Mouse (Mus musculus) midbrain, embryonic 10.5 days (tissue): ENCODE data around the gene Itgb3bp. TPM values are rescaled to one million over a fixed set of nuclear protein-coding genes. Genes with fewer than 3 reads are reported as not detected.

Experiments used
- DNase-seq: peaks from one replicate; pipeline ENCODE4 v3.0.0-alpha.2; 2017; ENCODE audit warnings: low spot score
- H3K27ac ChIP-seq: fragments of 300-500 bp; sonication (generic); replicated peaks from 2 replicates; pipeline ENCODE4 v1.5.1; 2016; ENCODE audit warnings: mild to moderate bottlenecking
- H3K27me3 ChIP-seq: fragments of 300-500 bp; sonication (generic); 2 replicates; pipeline ENCODE4 v1.6.1; 2016; ENCODE audit warnings: low read depth, mild to moderate bottlenecking; ENCODE audit not compliant: poor library complexity, severe bottlenecking
- H3K36me3 ChIP-seq: fragments of 300-500 bp; sonication (generic); 2 replicates; pipeline ENCODE4 v1.6.1; 2016; ENCODE audit warnings: mild to moderate bottlenecking, moderate library complexity
- H3K4me1 ChIP-seq: fragments of 300-500 bp; sonication (generic); 2 replicates; pipeline ENCODE4 v1.6.1; 2016
- H3K4me3 ChIP-seq: fragments of 300-500 bp; sonication (generic); 2 replicates; pipeline ENCODE4 v1.5.1; 2016; ENCODE audit warnings: mild to moderate bottlenecking, moderate library complexity
- H3K9me3 ChIP-seq: fragments of 300-500 bp; sonication (generic); replicated peaks from 2 replicates; pipeline ENCODE4 v1.6.1; 2016; ENCODE audit warnings: mild to moderate bottlenecking
- WGBS: fragments of 180-500 bp; shearing (Covaris S2); methylation state at CpG from one replicate; pipeline ENCODE4 v1.1.7; 2016; 5-methylcytosine and 5-hydroxymethylcytosine counted together
- polyA plus RNA-seq: library from polyadenylated mRNA; unstranded; fragments of >200 nt; fragmentation: Nextera tagmentation; extraction: Ambion mirVana; gene quantifications from 2 replicates; pipeline ENCODE4 v1.2.1, GENCODE M21; 2016

Gene Itgb3bp
- polyA plus RNA-seq, 1 experiment from 2014 or later = 62.3 TPM

DNA sequence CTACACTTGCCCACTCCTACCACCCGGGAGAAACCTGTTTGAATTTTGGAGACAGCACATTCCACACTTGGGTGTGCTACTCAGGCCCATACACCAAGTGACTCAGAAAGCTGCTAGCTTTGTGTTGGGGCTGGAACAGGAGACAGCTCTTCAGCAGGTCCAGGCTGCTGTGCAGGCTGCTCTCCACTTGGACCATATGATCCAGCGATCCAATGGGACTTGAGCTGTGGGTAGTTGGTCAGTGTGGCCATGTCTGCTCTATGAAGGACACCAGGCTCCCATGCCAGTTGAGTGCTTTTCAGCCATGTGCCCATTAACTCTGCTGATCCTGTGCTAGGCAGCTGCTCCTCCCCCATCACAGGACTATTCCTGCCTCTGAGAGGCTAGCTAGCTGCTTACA, 24.3 kb upstream of the Itgb3bp start:
- Histone ChIP-seq H3K4me3 (no peak overlapping the region), H3K36me3 (no peaks in the 10 kb centered on the region), H3K27me3 (no peaks in the 10 kb centered on the region), H3K9me3 (no peaks in the 10 kb centered on the region), H3K4me1 (no peaks in the 10 kb centered on the region), H3K27ac (no peak overlapping the region)
- no peak for DNase-seq
- 88% methylated on average over 2 of the region's 2 CpGs for WGBS

DNA sequence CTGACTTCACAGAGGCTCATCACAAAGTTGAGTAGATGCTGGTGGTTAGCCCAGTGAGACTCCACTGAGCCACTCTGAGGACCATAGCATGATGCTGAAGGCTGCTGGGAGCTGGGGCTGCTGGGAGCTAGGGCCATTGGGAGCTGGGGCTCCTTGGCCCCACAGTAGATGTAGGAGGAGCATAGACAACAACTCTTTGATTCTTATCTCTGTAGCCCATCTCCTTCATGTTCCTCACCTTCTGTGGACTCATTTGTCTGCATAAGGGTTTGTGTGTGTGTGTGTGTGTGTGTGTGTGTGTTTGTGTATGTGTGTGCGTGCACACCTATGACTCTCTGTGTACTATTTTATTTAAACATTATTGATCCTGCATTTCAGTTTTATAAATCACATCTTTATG, 18.3 kb upstream of the Itgb3bp start:
- Histone ChIP-seq H3K4me3 (no peak overlapping the region), H3K27me3 (no peaks in the 10 kb centered on the region), H3K9me3 (no peaks in the 10 kb centered on the region), H3K36me3 (no peaks in the 10 kb centered on the region), H3K4me1 (peaks cover 9% of the 10 kb centered on the region), H3K27ac (no peak overlapping the region)
- no peak for DNase-seq
- WGBS = 86% methylated on average over 1 of the region's 1 CpGs

DNA sequence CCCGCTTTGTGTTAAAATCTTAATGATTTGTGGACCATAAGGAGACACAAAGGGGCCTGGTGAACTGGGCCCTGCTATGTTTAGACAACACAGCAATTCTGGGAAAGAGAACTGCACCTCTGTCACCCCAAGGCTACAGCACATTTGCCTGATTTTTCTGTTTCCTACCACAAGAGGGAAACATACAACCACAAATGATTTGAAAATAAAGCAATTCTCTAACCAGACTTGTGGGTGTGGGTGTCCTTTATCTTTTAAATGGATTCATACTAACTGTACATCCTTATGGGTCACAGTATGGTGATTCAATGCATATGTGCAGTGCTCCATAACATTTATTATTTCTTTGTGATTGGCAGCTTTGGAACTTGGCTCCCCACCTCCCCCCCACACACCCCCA, 17.6 kb upstream of the Itgb3bp start:
- Histone ChIP-seq H3K4me3 (no peak overlapping the region), H3K27me3 (no peaks in the 10 kb centered on the region), H3K9me3 (no peaks in the 10 kb centered on the region), H3K36me3 (no peaks in the 10 kb centered on the region), H3K4me1 (peaks cover 10% of the 10 kb centered on the region), H3K27ac (no peak overlapping the region)
- DNase-seq = no peak
- WGBS = 86% methylated on average over 1 of the region's 1 CpGs

DNA sequence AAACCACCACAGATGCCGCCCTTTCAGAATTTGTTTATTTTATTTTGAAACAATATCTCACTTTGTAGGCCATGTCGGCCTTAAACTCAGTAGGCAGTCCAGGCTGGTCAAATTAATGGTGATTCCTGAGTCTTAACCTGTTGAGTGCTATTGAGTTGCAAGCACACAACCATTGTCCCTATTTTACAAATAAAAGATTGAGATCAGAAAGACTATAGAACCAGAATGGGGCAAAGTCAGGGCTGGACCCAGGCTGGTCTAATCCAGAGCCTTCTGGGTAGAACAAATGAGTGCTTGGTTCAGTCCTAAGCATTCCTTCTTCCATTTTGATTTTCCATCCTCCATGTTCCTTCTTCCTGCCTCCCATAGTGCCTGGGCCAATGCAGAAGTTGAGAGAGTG, 16.9 kb upstream of the Itgb3bp start:
- DNase-seq = no peak
- Histone ChIP-seq H3K36me3 (no peaks in the 10 kb centered on the region), H3K9me3 (no peaks in the 10 kb centered on the region), H3K4me1 (peaks cover 10% of the 10 kb centered on the region), H3K4me3 (no peak overlapping the region), H3K27me3 (no peaks in the 10 kb centered on the region), H3K27ac (no peak overlapping the region)
- 86% methylated on average over 2 of the region's 2 CpGs for WGBS

DNA sequence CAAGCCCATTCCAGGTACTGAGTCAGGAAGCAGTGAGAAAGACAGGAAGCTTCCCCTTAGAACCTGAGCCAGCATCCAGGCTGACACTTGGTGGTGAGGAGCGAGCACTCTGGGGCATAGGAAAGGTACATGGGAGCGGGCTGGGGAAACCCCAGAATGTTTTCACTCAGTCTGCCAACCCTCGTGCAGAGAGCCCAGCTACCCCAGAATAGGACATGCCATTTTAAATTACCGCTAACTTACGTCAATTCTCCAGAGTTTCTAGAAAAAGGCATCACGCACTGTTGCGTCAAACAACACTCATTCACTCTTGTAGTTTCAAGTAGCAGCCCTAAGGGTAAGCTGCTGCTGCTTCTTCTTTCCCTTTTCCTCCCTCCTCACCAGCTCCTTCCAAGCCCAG, 15.4 kb upstream of the Itgb3bp start:
- Histone ChIP-seq H3K27ac (no peak overlapping the region), H3K36me3 (no peaks in the 10 kb centered on the region), H3K9me3 (no peaks in the 10 kb centered on the region), H3K4me3 (no peak overlapping the region), H3K27me3 (no peaks in the 10 kb centered on the region), H3K4me1 (peaks cover 10% of the 10 kb centered on the region)
- WGBS = 94% methylated on average over 7 of the region's 7 CpGs
- DNase-seq = no peak

DNA sequence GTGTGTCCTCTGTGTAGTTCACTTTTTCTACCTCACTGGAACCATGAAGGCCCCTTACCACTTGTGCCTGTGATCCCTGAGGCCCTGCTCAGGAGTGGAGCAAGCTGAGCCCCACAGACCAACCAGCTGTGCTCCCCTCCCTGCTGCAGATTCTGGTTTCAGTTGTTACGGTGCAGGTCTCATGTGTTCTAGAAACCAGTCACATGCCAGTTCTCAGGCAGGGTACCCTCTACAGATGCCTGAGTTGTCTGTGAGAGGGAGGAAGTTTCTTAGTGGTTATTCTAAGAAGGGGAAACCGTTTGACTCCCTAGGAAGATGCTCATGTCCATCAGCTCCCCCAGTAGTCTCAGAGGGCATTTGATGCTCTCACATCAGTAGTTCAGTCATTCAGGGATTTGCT, 15.0 kb upstream of the Itgb3bp start:
- H3K36me3 ChIP-seq = no peaks in the 10 kb centered on the region
- WGBS = 88% methylated on average over 2 of the region's 2 CpGs
- peaks cover 10% of the 10 kb centered on the region for H3K4me1 ChIP-seq
- H3K4me3 ChIP-seq = no peak overlapping the region
- no peak overlapping the region for H3K27ac ChIP-seq
- no peak for DNase-seq
- no peaks in the 10 kb centered on the region for H3K9me3 ChIP-seq
- H3K27me3 ChIP-seq = no peaks in the 10 kb centered on the region

DNA sequence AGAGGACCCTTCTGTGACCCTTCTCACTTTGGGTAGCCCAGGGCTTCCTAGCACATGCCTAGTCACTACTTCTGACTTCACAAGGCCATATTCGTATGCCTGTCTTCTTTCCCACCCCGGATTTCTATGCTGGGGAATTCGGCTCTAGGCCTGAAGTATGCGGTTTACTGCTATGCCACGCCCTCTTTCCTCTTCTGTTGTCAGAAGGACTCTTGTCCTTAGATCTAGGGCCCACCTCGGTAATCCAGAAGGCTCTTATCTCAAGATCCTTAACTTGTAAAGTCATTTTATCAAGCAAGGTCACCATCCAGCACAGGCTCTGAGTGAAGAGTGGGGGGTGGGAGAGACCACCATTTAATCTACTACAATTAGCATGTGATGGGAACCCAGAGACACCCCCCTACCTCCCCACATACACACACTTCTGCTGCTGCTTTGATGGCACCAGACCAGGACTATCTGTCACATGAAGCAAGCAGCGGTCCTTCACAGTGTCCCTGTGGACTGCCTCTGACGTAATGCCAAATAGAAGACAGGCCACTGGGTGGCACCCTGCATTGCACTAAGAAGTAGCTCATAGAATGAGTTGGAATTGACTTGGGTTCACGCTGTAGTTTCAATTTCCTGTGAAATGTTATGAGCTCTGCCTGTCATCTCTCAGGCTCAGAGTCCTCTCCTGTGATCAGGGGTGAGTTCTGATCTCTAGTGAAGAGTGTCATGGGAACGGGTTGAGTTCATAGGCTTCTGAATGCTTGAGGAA, 12.2 kb upstream of the Itgb3bp start:
- no peaks in the 10 kb centered on the region for H3K36me3 ChIP-seq
- H3K27me3 ChIP-seq = no peaks in the 10 kb centered on the region
- WGBS = 78% methylated on average over 10 of the region's 10 CpGs
- no peak for DNase-seq
- peaks cover 10% of the 10 kb centered on the region for H3K4me1 ChIP-seq
- no peaks in the 10 kb centered on the region for H3K9me3 ChIP-seq
- no peak overlapping the region for H3K4me3 ChIP-seq
- no peak overlapping the region for H3K27ac ChIP-seq

DNA sequence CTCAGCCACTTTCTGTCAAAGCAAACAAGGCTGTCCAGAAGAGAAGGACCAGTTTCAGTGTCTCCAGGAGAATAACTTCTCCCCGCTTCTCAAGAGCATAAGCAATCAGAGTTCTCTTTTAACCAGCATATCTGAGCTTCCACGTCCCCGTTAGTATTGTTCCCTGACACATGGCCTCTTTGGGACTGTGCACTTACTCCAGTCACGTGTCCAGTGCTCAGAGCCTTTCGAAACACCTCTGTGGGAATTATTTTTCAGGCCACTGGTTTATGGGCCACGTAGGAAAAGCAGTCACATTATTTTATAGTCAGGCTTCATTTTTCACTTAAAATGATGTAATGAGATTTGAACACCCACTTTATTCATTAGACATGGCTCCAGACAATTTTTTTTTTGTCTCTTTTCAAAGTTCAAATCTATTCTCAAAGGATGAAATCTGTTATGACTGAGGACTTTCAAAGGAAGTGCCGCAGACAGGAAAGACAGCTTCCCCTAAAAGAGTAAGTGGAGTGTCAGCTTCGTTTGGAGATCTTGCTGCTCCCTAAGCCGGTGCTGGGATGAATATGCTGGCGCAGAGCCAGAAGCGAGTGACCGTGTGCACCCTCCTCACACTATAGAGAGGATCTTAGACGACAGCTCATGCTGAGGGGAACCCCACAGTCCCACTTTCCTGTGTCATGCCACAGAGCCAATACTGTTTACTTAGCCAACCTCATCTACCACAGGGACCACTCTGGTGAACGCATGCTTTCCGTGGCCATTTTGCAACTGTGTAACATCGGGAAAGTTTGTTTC, 10.3 kb upstream of the Itgb3bp start:
- Histone ChIP-seq H3K27ac (no peak overlapping the region), H3K4me1 (peaks cover 10% of the 10 kb centered on the region), H3K4me3 (no peak overlapping the region), H3K27me3 (no peaks in the 10 kb centered on the region), H3K9me3 (no peaks in the 10 kb centered on the region), H3K36me3 (no peaks in the 10 kb centered on the region)
- DNase-seq = no peak
- WGBS = 86% methylated on average over 16 of the region's 16 CpGs

DNA sequence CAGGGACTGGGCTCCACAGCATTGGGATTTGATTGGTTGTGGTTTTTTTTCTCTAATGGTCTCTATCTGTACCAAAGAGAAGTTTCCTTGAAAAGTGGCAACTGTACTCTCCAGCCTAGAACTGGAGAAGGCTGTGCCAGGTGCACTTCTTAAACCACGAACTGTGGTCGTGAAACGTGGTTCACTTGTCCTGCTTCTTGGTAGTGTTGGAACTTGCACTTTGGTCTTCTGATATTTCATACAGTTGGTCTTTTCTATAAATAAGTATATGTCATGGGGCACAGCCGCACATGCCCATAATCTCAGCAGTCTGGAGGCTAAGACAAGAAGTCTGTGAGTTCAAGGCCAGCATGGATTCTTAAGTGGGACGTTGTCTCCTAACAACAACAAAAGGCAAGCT, 6.7 kb upstream of the Itgb3bp start:
- H3K27me3 ChIP-seq = no peaks in the 10 kb centered on the region
- no peak overlapping the region for H3K4me3 ChIP-seq
- H3K36me3 ChIP-seq = no peaks in the 10 kb centered on the region
- WGBS = 96% methylated on average over 5 of the region's 5 CpGs
- H3K27ac ChIP-seq = no peak overlapping the region
- H3K4me1 ChIP-seq = peaks cover 3% of the 10 kb centered on the region
- H3K9me3 ChIP-seq = no peaks in the 10 kb centered on the region
- no peak for DNase-seq

DNA sequence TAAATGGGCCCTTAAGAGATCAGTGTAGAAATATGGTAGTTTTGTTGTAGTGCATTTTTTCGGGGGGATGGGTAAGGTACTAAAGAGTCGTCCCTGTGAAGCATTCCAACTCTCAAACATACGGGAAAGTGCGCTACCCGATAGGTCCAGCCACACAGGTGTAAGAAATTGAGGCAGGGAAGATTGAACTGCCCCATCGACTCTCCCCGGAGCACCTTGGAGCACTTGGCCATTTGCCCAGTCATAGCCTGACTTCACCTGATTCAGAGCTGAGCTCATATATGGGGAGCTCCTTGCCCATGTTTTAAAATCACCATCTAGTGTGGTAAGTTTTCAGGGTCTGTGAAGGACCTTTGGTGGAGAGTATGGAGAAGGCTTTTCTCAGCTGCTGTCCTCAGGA, 5.2 kb upstream of the Itgb3bp start:
- Histone ChIP-seq H3K27me3 (no peaks in the 10 kb centered on the region), H3K36me3 (no peaks in the 10 kb centered on the region), H3K4me1 (peaks cover 17% of the 10 kb centered on the region), H3K9me3 (no peaks in the 10 kb centered on the region), H3K27ac (no peak overlapping the region), H3K4me3 (no peak overlapping the region)
- WGBS = 93% methylated on average over 7 of the region's 7 CpGs
- no peak for DNase-seq

DNA sequence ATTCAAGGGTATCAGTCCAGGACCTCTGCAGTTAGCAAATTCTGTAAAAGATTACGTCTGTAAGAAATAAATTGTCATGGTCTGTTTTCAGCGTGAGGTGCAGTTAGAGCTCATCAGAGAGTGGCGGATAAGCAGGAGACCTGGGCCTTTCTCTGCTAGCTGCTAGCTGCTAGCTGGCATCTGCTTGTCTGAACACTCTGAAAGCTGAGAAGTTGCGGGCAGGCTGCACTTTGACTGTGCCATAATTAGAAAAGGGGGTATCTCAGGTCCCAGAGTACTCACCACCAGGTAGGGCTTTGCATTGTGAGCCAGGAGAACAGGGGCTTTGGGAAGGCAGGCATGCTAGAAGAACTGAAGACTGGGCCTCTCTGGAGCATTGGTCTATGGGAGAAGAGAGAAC, 2.2 kb upstream of the Itgb3bp start:
- H3K27ac ChIP-seq = no peak overlapping the region
- no peaks in the 10 kb centered on the region for H3K9me3 ChIP-seq
- DNase-seq = no peak
- H3K27me3 ChIP-seq = no peaks in the 10 kb centered on the region
- no peaks in the 10 kb centered on the region for H3K36me3 ChIP-seq
- 93% methylated on average over 4 of the region's 4 CpGs for WGBS
- H3K4me3 ChIP-seq = no peak overlapping the region
- H3K4me1 ChIP-seq = peaks cover 20% of the 10 kb centered on the region

DNA sequence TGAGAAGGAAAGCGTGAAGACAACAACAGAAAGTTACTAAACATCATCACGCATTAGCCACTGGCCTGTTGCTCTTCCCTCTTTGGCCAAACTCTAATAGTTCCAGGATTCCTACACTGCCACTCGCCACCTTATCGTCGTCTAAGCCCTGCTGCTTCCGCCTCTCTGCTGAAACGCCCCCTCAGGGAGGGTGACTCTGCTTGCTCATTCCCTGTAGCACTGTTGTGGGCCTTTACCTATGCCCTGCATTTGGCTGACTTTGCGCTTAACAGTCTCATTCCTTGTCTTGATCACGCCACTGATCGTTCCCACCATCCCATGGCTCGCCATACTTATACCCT, 1.6 kb upstream of the Itgb3bp start:
- no peaks in the 10 kb centered on the region for H3K36me3 ChIP-seq
- DNase-seq = no peak
- H3K9me3 ChIP-seq = no peaks in the 10 kb centered on the region
- H3K27me3 ChIP-seq = no peaks in the 10 kb centered on the region
- H3K4me3 ChIP-seq = peak overlapping the region; percentile 76; the same call in 1 of the 2 replicates
- H3K4me1 ChIP-seq = peaks cover 20% of the 10 kb centered on the region
- 60% methylated on average over 11 of the region's 11 CpGs for WGBS
- no peak overlapping the region for H3K27ac ChIP-seq

DNA sequence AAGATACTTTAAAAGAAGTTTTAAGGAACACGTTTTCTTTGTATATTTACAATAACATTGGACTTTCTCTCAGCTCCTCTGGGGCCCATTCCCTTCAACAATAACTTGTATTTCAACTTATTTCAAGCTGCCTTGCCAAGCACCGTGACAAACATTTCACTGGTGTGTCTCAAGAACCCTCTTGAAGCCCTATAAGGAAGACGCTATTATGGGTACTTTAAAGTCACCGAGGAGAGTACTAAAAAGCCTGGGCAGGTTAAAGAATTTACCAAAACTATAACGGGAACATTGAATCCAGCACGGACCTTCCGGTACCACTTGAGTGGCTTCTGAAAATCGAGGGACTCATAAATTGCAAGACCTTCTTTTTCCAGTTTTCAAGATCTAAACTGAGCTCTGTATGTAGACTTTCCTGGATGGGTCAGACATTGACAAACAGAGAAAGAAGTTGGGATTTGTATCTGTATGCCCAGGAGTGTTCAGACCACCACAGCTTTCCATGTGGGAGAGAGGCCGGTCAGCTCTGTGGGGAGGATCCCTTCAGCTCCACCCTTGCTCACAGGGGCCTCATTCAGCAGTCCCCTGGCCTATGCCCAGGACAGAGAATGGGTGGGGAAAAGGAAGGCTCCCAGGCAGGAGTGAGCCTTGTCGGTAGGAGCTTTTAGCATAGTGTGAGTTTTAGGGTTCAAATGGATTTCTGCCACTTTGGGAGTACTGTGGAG, 1.1 kb upstream of the Itgb3bp start:
- Histone ChIP-seq H3K4me3 (peak overlapping the region; percentile 76), H3K4me1 (peaks cover 20% of the 10 kb centered on the region), H3K9me3 (no peaks in the 10 kb centered on the region), H3K27ac (no peak overlapping the region; the same call in 1 of the 2 replicates), H3K27me3 (no peaks in the 10 kb centered on the region), H3K36me3 (no peaks in the 10 kb centered on the region)
- DNase-seq = no peak
- WGBS = 55% methylated on average over 10 of the region's 10 CpGs
